Mouse (Mus musculus) lung, embryonic 16.5 days (tissue): ENCODE measurements at regions not wholly inside any gene's neighbourhood (a gene's known extent, or its start where the extent isn't known, plus 50 kb on each side); places are given as distances from the start of the nearest gene placed in this dataset.
A peak's percentile ranks its signal among the peaks of the same experiment; 100 is the strongest.

Experiments
- ATAC-seq: fragments of 200-750 bp; cut with Nextera tagmentation; 2 replicates; pipeline ENCODE4 v1.8.0; 2017; ENCODE audit warnings: low read depth, mild to moderate bottlenecking, moderate library complexity
- H3K27ac ChIP-seq: fragments of 300-500 bp; sonication (generic); 2 replicates; pipeline ENCODE4 v1.5.1; 2014; ENCODE audit warnings: mild to moderate bottlenecking, control low read depth, low read length
- H3K27me3 ChIP-seq: fragments of 300-500 bp; sonication (generic); 2 replicates; pipeline ENCODE4 v1.6.1; 2014; ENCODE audit warnings: low read depth, low read length, mixed read lengths; ENCODE audit not compliant: control insufficient read depth, insufficient read depth
- H3K36me3 ChIP-seq: fragments of 300-500 bp; sonication (generic); 2 replicates; pipeline ENCODE4 v1.6.1; 2014; ENCODE audit warnings: low read length; ENCODE audit not compliant: control insufficient read depth, insufficient read depth
- H3K4me1 ChIP-seq: fragments of 300-500 bp; sonication (generic); replicated peaks from 2 replicates; pipeline ENCODE4 v1.6.1; 2014; ENCODE audit warnings: low read length, mixed read lengths; ENCODE audit not compliant: control insufficient read depth, insufficient read depth
- H3K4me2 ChIP-seq: fragments of 300-500 bp; sonication (generic); 2 replicates; pipeline ENCODE4 v1.6.1; 2014; ENCODE audit warnings: low read depth, low read length, control low read depth
- H3K4me3 ChIP-seq: fragments of 300-500 bp; sonication (generic); 2 replicates; pipeline ENCODE4 v1.5.1; 2014; ENCODE audit warnings: mild to moderate bottlenecking, low read length, control low read depth
- H3K9ac ChIP-seq: fragments of 300-500 bp; sonication (generic); 2 replicates; pipeline ENCODE4 v1.6.1; 2014; ENCODE audit warnings: low read length, control low read depth
- H3K9me3 ChIP-seq: fragments of 300-500 bp; sonication (generic); 2 replicates; pipeline ENCODE4 v1.6.1; 2016; ENCODE audit warnings: low read length; ENCODE audit not compliant: control insufficient read depth
- WGBS: fragments of 180-500 bp; shearing (Covaris S2); extraction: QIAGEN DNeasy Blood & Tissue Kit; methylation state at CpG from one replicate; pipeline ENCODE4 v1.1.7; 2014; 5-methylcytosine and 5-hydroxymethylcytosine counted together

GRCm38 (mm10) chr2:100796830-100797229, 827.7 kb upstream of the Rag2 start:
- Histone ChIP-seq H3K36me3 (no peaks in the 10 kb centered on the region), H3K27ac (no peak overlapping the region), H3K4me3 (no peak overlapping the region), H3K4me2 (no peak overlapping the region), H3K4me1 (no peaks in the 10 kb centered on the region), H3K9ac (no peak overlapping the region), H3K9me3 (no peaks in the 10 kb centered on the region), H3K27me3 (no peaks in the 10 kb centered on the region)
- ATAC-seq, result no peak
- 60% methylated on average over 2 of the region's 2 CpGs for WGBS

DNA sequence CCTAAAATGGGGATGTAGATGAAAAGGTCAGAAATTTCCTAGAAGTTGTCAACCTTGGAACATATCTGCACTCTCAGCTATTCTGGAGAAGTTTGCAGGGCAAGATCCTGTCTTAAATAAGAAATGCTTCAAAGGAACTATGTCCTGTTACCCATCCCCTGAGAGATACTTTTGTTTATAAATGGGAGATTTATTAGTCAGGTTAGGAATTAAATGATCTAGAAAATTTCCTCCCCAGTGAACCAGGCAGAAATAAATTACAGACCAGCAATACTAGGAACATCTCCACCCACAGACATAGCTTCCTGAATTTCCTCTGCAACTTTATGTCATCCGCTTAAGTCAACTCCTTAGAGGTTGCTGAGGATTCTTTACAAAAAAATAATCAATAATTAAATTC, 827.0 kb upstream of the Rag2 start:
- ATAC-seq, result no peak
- Histone ChIP-seq H3K27ac (no peak overlapping the region), H3K4me2 (no peak overlapping the region), H3K4me3 (no peak overlapping the region), H3K27me3 (no peaks in the 10 kb centered on the region), H3K9me3 (no peaks in the 10 kb centered on the region), H3K4me1 (no peaks in the 10 kb centered on the region), H3K9ac (no peak overlapping the region), H3K36me3 (no peaks in the 10 kb centered on the region)
- WGBS, result 81% methylated on average over 1 of the region's 1 CpGs

DNA sequence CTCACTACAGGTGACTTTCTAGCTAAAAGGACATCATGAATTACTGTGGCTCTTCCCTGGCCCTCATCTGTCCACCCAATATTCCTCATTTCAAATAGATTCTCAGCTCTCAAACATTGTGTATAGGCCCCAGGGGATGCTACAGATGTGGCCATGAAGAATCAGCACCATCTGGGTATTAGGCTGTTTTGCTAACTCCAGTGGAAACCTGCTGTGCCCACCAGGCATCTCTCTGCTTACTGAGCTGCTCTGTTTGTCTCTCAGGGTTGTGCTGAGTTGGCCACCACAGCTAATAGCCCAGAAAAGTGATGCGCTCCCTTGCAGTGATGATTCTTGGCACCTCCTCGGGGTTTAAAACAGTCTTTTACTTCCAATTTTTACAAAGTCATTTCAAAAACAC, 812.0 kb upstream of the Rag2 start:
- H3K27ac ChIP-seq, result no peak overlapping the region
- no peak overlapping the region for H3K9ac ChIP-seq
- H3K4me1 ChIP-seq, result no peaks in the 10 kb centered on the region
- no peak overlapping the region for H3K4me3 ChIP-seq
- H3K27me3 ChIP-seq, result no peaks in the 10 kb centered on the region
- H3K4me2 ChIP-seq, result no peak overlapping the region
- no peaks in the 10 kb centered on the region for H3K9me3 ChIP-seq
- H3K36me3 ChIP-seq, result no peaks in the 10 kb centered on the region
- WGBS, result 75% methylated on average over 2 of the region's 2 CpGs
- ATAC-seq, result no peak

DNA sequence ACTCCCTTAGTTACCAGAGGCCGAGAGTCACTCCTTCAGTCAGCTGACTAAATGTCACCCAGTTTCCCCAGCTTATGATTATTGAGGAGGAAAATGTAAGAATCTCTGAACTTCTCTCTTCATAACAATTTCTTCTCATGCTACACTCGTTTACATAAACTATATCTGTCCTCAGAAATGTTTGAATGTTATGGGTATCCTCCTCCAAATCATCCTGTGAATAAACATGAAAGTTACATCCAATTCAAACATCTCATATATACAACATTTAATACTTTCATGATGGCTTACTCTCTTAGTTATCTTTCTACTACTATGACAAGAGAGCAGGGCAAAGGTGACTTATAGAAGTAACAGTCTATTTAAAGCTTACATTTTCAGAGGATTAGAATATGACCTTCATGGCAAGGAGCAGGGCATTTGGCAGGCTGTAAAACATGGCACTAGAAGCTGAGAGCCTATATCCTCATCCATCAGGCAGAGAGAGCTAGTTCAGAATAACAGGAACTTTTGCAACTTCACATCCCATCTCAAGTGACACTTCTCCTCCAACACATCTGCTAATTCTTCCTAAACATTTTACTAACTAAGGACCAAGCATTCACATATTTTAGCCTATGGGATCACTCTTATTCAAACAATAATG, 809.8 kb upstream of the Rag2 start:
- Histone ChIP-seq H3K27me3 (no peaks in the 10 kb centered on the region), H3K36me3 (no peaks in the 10 kb centered on the region), H3K4me3 (no peak overlapping the region), H3K4me2 (no peak overlapping the region), H3K27ac (no peak overlapping the region), H3K4me1 (no peaks in the 10 kb centered on the region), H3K9ac (no peak overlapping the region), H3K9me3 (no peaks in the 10 kb centered on the region)
- peak; percentile 68 for ATAC-seq
- 24% methylated on average over 2 of the region's 2 CpGs for WGBS

- H3K4me1 ChIP-seq, result no peaks in the 10 kb centered on the region
- H3K9me3 ChIP-seq, result no peaks in the 10 kb centered on the region
- no peak overlapping the region for H3K4me2 ChIP-seq
- WGBS, result 90% methylated on average over 4 of the region's 4 CpGs
- no peak overlapping the region for H3K9ac ChIP-seq
- no peak overlapping the region for H3K27ac ChIP-seq
- ATAC-seq, result no peak
- no peaks in the 10 kb centered on the region for H3K27me3 ChIP-seq
- no peak overlapping the region for H3K4me3 ChIP-seq
- H3K36me3 ChIP-seq, result no peaks in the 10 kb centered on the region
These were observed 790.5 kb upstream of the Rag2 start for GRCm38 (mm10) chr2:100834056-100834455.

GRCm38 (mm10) chr2:100857772-100858171, 766.7 kb upstream of the Rag2 start:
- no peak overlapping the region for H3K27ac ChIP-seq
- peak; percentile 61 for ATAC-seq
- no peaks in the 10 kb centered on the region for H3K27me3 ChIP-seq
- H3K4me3 ChIP-seq, result no peak overlapping the region
- WGBS, result 52% methylated on average over 2 of the region's 2 CpGs
- H3K9me3 ChIP-seq, result no peaks in the 10 kb centered on the region
- H3K4me1 ChIP-seq, result no peaks in the 10 kb centered on the region
- no peaks in the 10 kb centered on the region for H3K36me3 ChIP-seq
- no peak overlapping the region for H3K9ac ChIP-seq
- no peak overlapping the region for H3K4me2 ChIP-seq

- no peak overlapping the region for H3K9ac ChIP-seq
- 71% methylated on average over 1 of the region's 1 CpGs for WGBS
- no peaks in the 10 kb centered on the region for H3K36me3 ChIP-seq
- no peak overlapping the region for H3K4me2 ChIP-seq
- H3K4me3 ChIP-seq, result no peak overlapping the region
- no peak overlapping the region for H3K27ac ChIP-seq
- ATAC-seq, result no peak
- no peaks in the 10 kb centered on the region for H3K9me3 ChIP-seq
- H3K4me1 ChIP-seq, result no peaks in the 10 kb centered on the region
- H3K27me3 ChIP-seq, result no peaks in the 10 kb centered on the region
These were observed 759.0 kb upstream of the Rag2 start for GRCm38 (mm10) chr2:100865495-100865894.
